Mouse (Mus musculus): Measurements from ENCODE around the gene Tmem170. TPM values are rescaled to one million over a fixed set of nuclear protein-coding genes. Genes with fewer than 3 reads are reported as not detected.
A peak's percentile ranks its signal among the peaks of the same experiment; 100 is the strongest.

Gene Tmem170
- polyA plus RNA-seq, 1 experiment from 2014 or later: 11.1 TPM

- ATAC-seq (replicated peaks; ENCODE audit: low FRiP score) (no peak), DNase-seq (ENCODE audit: low spot score) (no peak)
- Histone ChIP-seq H3K27ac (ENCODE audit: low read depth, low read length) (no peak overlapping the region), H3K4me2 (ENCODE audit: low read depth, low read length, severe bottlenecking) (no peak overlapping the region), H3K27me3 (ENCODE audit: control insufficient read depth, insufficient read depth, low read length) (peaks cover 35% of the 10 kb centered on the region), H3K4me3 (ENCODE audit: low read depth, low read length) (no peak overlapping the region), H3K36me3 (ENCODE audit: control insufficient read depth, insufficient read depth, low read length) (no peaks in the 10 kb centered on the region), H3K4me1 (replicated peaks; ENCODE audit: control insufficient read depth, insufficient read depth, low read length) (no peaks in the 10 kb centered on the region), H3K9me3 (ENCODE audit: control insufficient read depth, low read length) (no peaks in the 10 kb centered on the region), H3K9ac (ENCODE audit: low read length) (no peak overlapping the region)
- WGBS: 56% methylated on average over 7 of the region's 7 CpGs
Observed at GRCm38 (mm10) chr8:111888091-111888650, 11.6 kb upstream of the Tmem170 start.

- no peaks in the 10 kb centered on the region for H3K4me1 ChIP-seq (replicated peaks; ENCODE audit: control insufficient read depth, insufficient read depth, low read length)
- no peak overlapping the region for H3K4me2 ChIP-seq (ENCODE audit: low read depth, low read length, severe bottlenecking)
- no peaks in the 10 kb centered on the region for H3K36me3 ChIP-seq (ENCODE audit: control insufficient read depth, insufficient read depth, low read length)
- WGBS: 87% methylated on average over 1 of the region's 1 CpGs
- DNase-seq (ENCODE audit: low spot score): no peak
- H3K27me3 ChIP-seq (ENCODE audit: control insufficient read depth, insufficient read depth, low read length): peaks cover 35% of the 10 kb centered on the region
- no peak overlapping the region for H3K27ac ChIP-seq (ENCODE audit: low read depth, low read length)
- H3K4me3 ChIP-seq (ENCODE audit: low read depth, low read length): no peak overlapping the region
- no peak for ATAC-seq (replicated peaks; ENCODE audit: low FRiP score)
- H3K9ac ChIP-seq (ENCODE audit: low read length): no peak overlapping the region
- no peaks in the 10 kb centered on the region for H3K9me3 ChIP-seq (ENCODE audit: control insufficient read depth, low read length)
Observed at GRCm38 (mm10) chr8:111887479-111887878, 10.9 kb upstream of the Tmem170 start.

GRCm38 (mm10) chr8:111883615-111884014 lies 7.1 kb upstream of the Tmem170 start:
- WGBS: 80% methylated on average over 4 of the region's 4 CpGs

GRCm38 (mm10) chr8:111881591-111881990 lies 5.0 kb upstream of the Tmem170 start:
- ATAC-seq (replicated peaks; ENCODE audit: low FRiP score): no peak
- H3K9me3 ChIP-seq (ENCODE audit: control insufficient read depth, low read length): no peaks in the 10 kb centered on the region
- no peak overlapping the region for H3K4me3 ChIP-seq (ENCODE audit: low read depth, low read length)
- no peak overlapping the region for H3K27ac ChIP-seq (ENCODE audit: low read depth, low read length)
- no peak overlapping the region for H3K4me2 ChIP-seq (ENCODE audit: low read depth, low read length, severe bottlenecking)
- H3K4me1 ChIP-seq (replicated peaks; ENCODE audit: control insufficient read depth, insufficient read depth, low read length): no peaks in the 10 kb centered on the region
- 0% methylated on average over 2 of the region's 2 CpGs for WGBS
- H3K9ac ChIP-seq (ENCODE audit: low read length): no peak overlapping the region
- no peaks in the 10 kb centered on the region for H3K36me3 ChIP-seq (ENCODE audit: control insufficient read depth, insufficient read depth, low read length)
- DNase-seq (ENCODE audit: low spot score): peak; percentile 66
- H3K27me3 ChIP-seq (ENCODE audit: control insufficient read depth, insufficient read depth, low read length): no peaks in the 10 kb centered on the region

More at GRCm38 (mm10) chr8:111883615-111884014, 7.1 kb upstream of the Tmem170 start:
- DNase-seq (ENCODE audit: low spot score) (no peak), ATAC-seq (replicated peaks; ENCODE audit: low FRiP score) (no peak)
- Histone ChIP-seq H3K27me3 (ENCODE audit: control insufficient read depth, insufficient read depth, low read length) (peaks cover 4% of the 10 kb centered on the region), H3K9ac (ENCODE audit: low read length) (no peak overlapping the region), H3K36me3 (ENCODE audit: control insufficient read depth, insufficient read depth, low read length) (no peaks in the 10 kb centered on the region), H3K4me3 (ENCODE audit: low read depth, low read length) (no peak overlapping the region), H3K9me3 (ENCODE audit: control insufficient read depth, low read length) (no peaks in the 10 kb centered on the region), H3K27ac (ENCODE audit: low read depth, low read length) (no peak overlapping the region), H3K4me2 (ENCODE audit: low read depth, low read length, severe bottlenecking) (no peak overlapping the region), H3K4me1 (replicated peaks; ENCODE audit: control insufficient read depth, insufficient read depth, low read length) (no peaks in the 10 kb centered on the region)

GRCm38 (mm10) chr8:111877711-111878110 lies 1.2 kb upstream of the Tmem170 start:
- Histone ChIP-seq H3K4me2 (ENCODE audit: low read depth, low read length, severe bottlenecking) (no peak overlapping the region), H3K4me1 (replicated peaks; ENCODE audit: control insufficient read depth, insufficient read depth, low read length) (no peaks in the 10 kb centered on the region), H3K9me3 (ENCODE audit: control insufficient read depth, low read length) (no peaks in the 10 kb centered on the region), H3K4me3 (ENCODE audit: low read depth, low read length) (no peak overlapping the region), H3K36me3 (ENCODE audit: control insufficient read depth, insufficient read depth, low read length) (no peaks in the 10 kb centered on the region), H3K9ac (ENCODE audit: low read length) (no peak overlapping the region), H3K27ac (ENCODE audit: low read depth, low read length) (no peak overlapping the region), H3K27me3 (ENCODE audit: control insufficient read depth, insufficient read depth, low read length) (no peaks in the 10 kb centered on the region)
- ATAC-seq (replicated peaks; ENCODE audit: low FRiP score): no peak
- WGBS: 67% methylated on average over 9 of the region's 9 CpGs
- no peak for DNase-seq (ENCODE audit: low spot score)

GRCm38 (mm10) chr8:111875758-111876157 lies 792 bp downstream of the Tmem170 start:
- H3K27ac ChIP-seq (ENCODE audit: low read depth, low read length): no peak overlapping the region
- 30% methylated on average over 9 of the region's 9 CpGs for WGBS
- ATAC-seq (replicated peaks; ENCODE audit: low FRiP score): no peak

GRCm38 (mm10) chr8:111871278-111871677 lies 5.3 kb downstream of the Tmem170 start:
- H3K27ac ChIP-seq (ENCODE audit: low read depth, low read length): no peak overlapping the region
- ATAC-seq (replicated peaks; ENCODE audit: low FRiP score): no peak
- H3K36me3 ChIP-seq (ENCODE audit: control insufficient read depth, insufficient read depth, low read length): no peaks in the 10 kb centered on the region
- no peak overlapping the region for H3K4me3 ChIP-seq (ENCODE audit: low read depth, low read length)
- no peak overlapping the region for H3K9ac ChIP-seq (ENCODE audit: low read length)
- no peaks in the 10 kb centered on the region for H3K4me1 ChIP-seq (replicated peaks; ENCODE audit: control insufficient read depth, insufficient read depth, low read length)
- H3K27me3 ChIP-seq (ENCODE audit: control insufficient read depth, insufficient read depth, low read length): no peaks in the 10 kb centered on the region
- H3K4me2 ChIP-seq (ENCODE audit: low read depth, low read length, severe bottlenecking): no peak overlapping the region
- 92% methylated on average over 3 of the region's 3 CpGs for WGBS
- H3K9me3 ChIP-seq (ENCODE audit: control insufficient read depth, low read length): no peaks in the 10 kb centered on the region
- no peak for DNase-seq (ENCODE audit: low spot score)

More at GRCm38 (mm10) chr8:111875758-111876157, 792 bp downstream of the Tmem170 start:
- H3K4me2 ChIP-seq (ENCODE audit: low read depth, low read length, severe bottlenecking): peak overlapping the region; percentile 84
- no peak for DNase-seq (ENCODE audit: low spot score)
- peak overlapping the region; percentile 48 for H3K9ac ChIP-seq (ENCODE audit: low read length)
- H3K36me3 ChIP-seq (ENCODE audit: control insufficient read depth, insufficient read depth, low read length): no peaks in the 10 kb centered on the region
- no peaks in the 10 kb centered on the region for H3K9me3 ChIP-seq (ENCODE audit: control insufficient read depth, low read length)
- no peaks in the 10 kb centered on the region for H3K4me1 ChIP-seq (replicated peaks; ENCODE audit: control insufficient read depth, insufficient read depth, low read length)
- peak overlapping the region; percentile 55 for H3K4me3 ChIP-seq (ENCODE audit: low read depth, low read length)
- no peaks in the 10 kb centered on the region for H3K27me3 ChIP-seq (ENCODE audit: control insufficient read depth, insufficient read depth, low read length)

GRCm38 (mm10) chr8:111870379-111870778 lies 6.2 kb downstream of the Tmem170 start:
- H3K4me1 ChIP-seq (replicated peaks; ENCODE audit: control insufficient read depth, insufficient read depth, low read length): no peaks in the 10 kb centered on the region
- H3K36me3 ChIP-seq (ENCODE audit: control insufficient read depth, insufficient read depth, low read length): no peaks in the 10 kb centered on the region
- no peak for DNase-seq (ENCODE audit: low spot score)
- ATAC-seq (replicated peaks; ENCODE audit: low FRiP score): no peak
- no peak overlapping the region for H3K4me3 ChIP-seq (ENCODE audit: low read depth, low read length)
- no peaks in the 10 kb centered on the region for H3K27me3 ChIP-seq (ENCODE audit: control insufficient read depth, insufficient read depth, low read length)
- no peaks in the 10 kb centered on the region for H3K9me3 ChIP-seq (ENCODE audit: control insufficient read depth, low read length)
- WGBS: 76% methylated on average over 3 of the region's 3 CpGs
- H3K9ac ChIP-seq (ENCODE audit: low read length): no peak overlapping the region
- H3K27ac ChIP-seq (ENCODE audit: low read depth, low read length): no peak overlapping the region
- no peak overlapping the region for H3K4me2 ChIP-seq (ENCODE audit: low read depth, low read length, severe bottlenecking)

GRCm38 (mm10) chr8:111868664-111869063 lies 7.9 kb downstream of the Tmem170 start:
- Histone ChIP-seq H3K9ac (ENCODE audit: low read length) (no peak overlapping the region), H3K4me1 (replicated peaks; ENCODE audit: control insufficient read depth, insufficient read depth, low read length) (no peaks in the 10 kb centered on the region), H3K9me3 (ENCODE audit: control insufficient read depth, low read length) (no peaks in the 10 kb centered on the region), H3K27ac (ENCODE audit: low read depth, low read length) (no peak overlapping the region), H3K36me3 (ENCODE audit: control insufficient read depth, insufficient read depth, low read length) (no peaks in the 10 kb centered on the region), H3K4me3 (ENCODE audit: low read depth, low read length) (no peak overlapping the region), H3K4me2 (ENCODE audit: low read depth, low read length, severe bottlenecking) (no peak overlapping the region), H3K27me3 (ENCODE audit: control insufficient read depth, insufficient read depth, low read length) (no peaks in the 10 kb centered on the region)
- 40% methylated on average over 2 of the region's 2 CpGs for WGBS
- DNase-seq (ENCODE audit: low spot score) (no peak), ATAC-seq (replicated peaks; ENCODE audit: low FRiP score) (no peak)

Data from forebrain, embryonic 11.5 days (tissue).